Mouse (Mus musculus) CD4-positive naive resting alpha-beta T cell, adult 76 days (primary cell): ENCODE data around the gene Olfr1291-ps1. TPM values are rescaled to one million over a fixed set of nuclear protein-coding genes. Genes with fewer than 3 reads are reported as not detected.

ENCODE experiments used
- total RNA-seq: library from RNA; stranded (reverse); gene quantifications from one replicate; pipeline ENCODE4 v1.2.4, GENCODE M21; 2023

Gene Olfr1291-ps1
- not detected for total RNA-seq

GRCm38 (mm10) chr2:111496880-111497279, at the start of gene Olfr1291-ps1:
TSS of gene Olfr1291-ps1 (plus strand) at chr2:111497180.

GRCm38 (mm10) chr2:111448842-111449241, 48.1 kb upstream of the Olfr1291-ps1 start, which contains the start of gene Olfr1287:
TSS of gene Olfr1287 (plus strand) at chr2:111449142.

GRCm38 (mm10) chr2:111473801-111474200, 23.2 kb upstream of the Olfr1291-ps1 start, which contains the start of gene Olfr1288:
TSS of gene Olfr1288 (plus strand) at chr2:111474101.

GRCm38 (mm10) chr2:111480519-111480918, 16.5 kb upstream of the Olfr1291-ps1 start, which contains the start of gene Olfr1289:
TSS of gene Olfr1289 (plus strand) at chr2:111480819.

GRCm38 (mm10) chr2:111493729-111494128, 3.3 kb upstream of the Olfr1291-ps1 start, which contains the start of gene Olfr1290:
TSS of gene Olfr1290 (minus strand) at chr2:111493829.

GRCm38 (mm10) chr2:111524903-111525302, 27.9 kb downstream of the Olfr1291-ps1 start, which contains the start of gene Olfr1293-ps:
TSS of gene Olfr1293-ps (plus strand) at chr2:111525203.

GRCm38 (mm10) chr2:111540191-111540590, 43.2 kb downstream of the Olfr1291-ps1 start, which contains the start of gene Olfr1294:
TSS of gene Olfr1294 (minus strand) at chr2:111540291.

Other genes with a start within 250 kb of the Olfr1291-ps1 start
- not detected for gene Olfr1276, start 242.7 kb upstream of the Olfr1291-ps1 start, total RNA-seq
- gene Olfr1277, start 223.1 kb upstream of the Olfr1291-ps1 start, total RNA-seq: not detected
- not detected for gene Olfr1278, start 207.0 kb upstream of the Olfr1291-ps1 start, total RNA-seq
- not detected for gene Olfr1279, start 196.5 kb upstream of the Olfr1291-ps1 start, total RNA-seq
- not detected for gene Olfr1280, start 183.2 kb upstream of the Olfr1291-ps1 start, total RNA-seq
- gene Olfr1281, start 170.7 kb upstream of the Olfr1291-ps1 start, total RNA-seq: not detected
- not detected for gene Olfr1282, start 161.1 kb upstream of the Olfr1291-ps1 start, total RNA-seq
- not detected for gene Olfr1283, start 130.4 kb upstream of the Olfr1291-ps1 start, total RNA-seq
- gene Olfr1284, start 121.7 kb upstream of the Olfr1291-ps1 start, total RNA-seq: not detected
- not detected for gene Olfr1286, start 74.1 kb upstream of the Olfr1291-ps1 start, total RNA-seq
- gene Olfr1287, start 48.0 kb upstream of the Olfr1291-ps1 start, total RNA-seq: not detected
- not detected for gene Olfr1288, start 23.1 kb upstream of the Olfr1291-ps1 start, total RNA-seq
- gene Olfr1289, start 16.4 kb upstream of the Olfr1291-ps1 start, total RNA-seq: not detected
- not detected for gene Olfr1290, start 3.4 kb upstream of the Olfr1291-ps1 start, total RNA-seq
- not detected for gene Olfr1293-ps, start 28.0 kb downstream of the Olfr1291-ps1 start, total RNA-seq
- gene Olfr1294, start 43.1 kb downstream of the Olfr1291-ps1 start, total RNA-seq: not detected
- not detected for gene Olfr1295, start 72.5 kb downstream of the Olfr1291-ps1 start, total RNA-seq
- not detected for gene Olfr1297, start 129.3 kb downstream of the Olfr1291-ps1 start, total RNA-seq
- gene Olfr1298, start 152.0 kb downstream of the Olfr1291-ps1 start, total RNA-seq: not detected
- gene Olfr1299, start 164.2 kb downstream of the Olfr1291-ps1 start, total RNA-seq: not detected